In genomic region chr12:56612761-56613437, GRCm38 (mm10) we compare ENCODE assay signal across 8 mouse cellular contexts. TPM values are rescaled to one million over a fixed set of nuclear protein-coding genes. Genes with fewer than 3 reads are reported as not detected.
A peak's percentile ranks its signal among the peaks of the same experiment; 100 is the strongest.
DNase-seq lines count a peak whose midpoint lies in the region; ATAC-seq lines count a peak whose summit lies in the region.

Gene Nkx2-9, minus strand, starts transcription at chr12:56613284.

- WGBS in heart, embryonic 15.5 days = under 1% methylated on average over 40 of the region's 40 CpGs
- 1% methylated on average over 36 of the region's 40 CpGs for WGBS in embryonic facial prominence, embryonic 11.5 days
- WGBS in intestine, embryonic 14.5 days = under 1% methylated on average over 36 of the region's 40 CpGs

- H3K4me1 ChIP-seq in heart, embryonic 15.5 days (replicated peaks) = peaks cover 19% of the 10 kb centered on the region
- peaks cover 3% of the 10 kb centered on the region for H3K4me1 ChIP-seq in embryonic facial prominence, embryonic 11.5 days (ENCODE audit: control insufficient read depth, insufficient read depth, low read length)
- 0 out of 2 replicates have a peak, but pooled peaks cover 3% of the 10 kb centered on the region for H3K4me1 ChIP-seq in intestine, embryonic 14.5 days (replicated peaks; ENCODE audit: control insufficient read depth, insufficient read depth, low read length)

- H3K9ac ChIP-seq in heart, embryonic 15.5 days = no peak within 1 kb of the TSS
- no peak within 1 kb of the TSS; the same call in 1 of the 2 replicates for H3K9ac ChIP-seq in embryonic facial prominence, embryonic 11.5 days (replicated peaks; ENCODE audit: low read length)
- H3K9ac ChIP-seq in intestine, embryonic 14.5 days (ENCODE audit: low read length) = no peak within 1 kb of the TSS

- no peak for ATAC-seq in heart, embryonic 15.5 days (replicated peaks; ENCODE audit: insufficient number of reproducible peaks, insufficient read depth, low FRiP score, low read depth)
- 0 out of 2 replicates have a peak, but pooled peaks have one; percentile 30 for ATAC-seq in embryonic facial prominence, embryonic 11.5 days (replicated peaks; ENCODE audit: insufficient number of reproducible peaks, low FRiP score, low TSS enrichment, low read depth)
- ATAC-seq in intestine, embryonic 14.5 days (replicated peaks; ENCODE audit: low FRiP score, low TSS enrichment, low read depth) = no peak
- ATAC-seq in CD4-positive, CD25-positive, alpha-beta regulatory T cell, adult 4 months = no peak

- peak within 1 kb of the TSS; percentile 64 for H3K4me2 ChIP-seq in heart, embryonic 15.5 days
- H3K4me2 ChIP-seq in embryonic facial prominence, embryonic 11.5 days (ENCODE audit: low read depth, low read length) = peak within 1 kb of the TSS; percentile 52
- H3K4me2 ChIP-seq in intestine, embryonic 14.5 days (ENCODE audit: low read length) = peak within 1 kb of the TSS; percentile 52

- peak within 1 kb of the TSS; percentile 43 for H3K4me3 ChIP-seq in heart, embryonic 15.5 days
- peak within 1 kb of the TSS; percentile 33 for H3K4me3 ChIP-seq in embryonic facial prominence, embryonic 11.5 days (ENCODE audit: low read depth, low read length)
- peak within 1 kb of the TSS; percentile 29 for H3K4me3 ChIP-seq in intestine, embryonic 14.5 days (ENCODE audit: low read depth, low read length)

- H3K27me3 ChIP-seq in heart, embryonic 15.5 days = peaks cover 90% of the 10 kb centered on the region
- peaks cover 81% of the 10 kb centered on the region for H3K27me3 ChIP-seq in embryonic facial prominence, embryonic 11.5 days (ENCODE audit: control insufficient read depth, insufficient read depth, low read length)
- H3K27me3 ChIP-seq in intestine, embryonic 14.5 days (replicated peaks; ENCODE audit: control insufficient read depth, insufficient read depth, low read length) = peaks cover 92% of the 10 kb centered on the region

- no peaks in the 10 kb centered on the region for H3K9me3 ChIP-seq in heart, embryonic 15.5 days (replicated peaks)
- no peaks in the 10 kb centered on the region for H3K9me3 ChIP-seq in embryonic facial prominence, embryonic 11.5 days (replicated peaks; ENCODE audit: control insufficient read depth, low read length)
- H3K9me3 ChIP-seq in intestine, embryonic 14.5 days (ENCODE audit: control insufficient read depth, low read length) = no peaks in the 10 kb centered on the region

- intact Hi-C loops in heart, postnatal 36 days (cut with DNase I) = no loop called here

- no peaks in the 10 kb centered on the region for H3K36me3 ChIP-seq in heart, embryonic 15.5 days
- H3K36me3 ChIP-seq in embryonic facial prominence, embryonic 11.5 days (replicated peaks; ENCODE audit: control insufficient read depth, insufficient read depth, low read depth, low read length) = no peaks in the 10 kb centered on the region
- H3K36me3 ChIP-seq in intestine, embryonic 14.5 days (ENCODE audit: control insufficient read depth, insufficient read depth, low read length) = no peaks in the 10 kb centered on the region

- DNase-seq in heart, postnatal 36 days = no peak
- no peak for DNase-seq in embryonic facial prominence, embryonic 11.5 days (ENCODE audit: low spot score)
- peak; percentile 64 for DNase-seq in intestine, embryonic 14.5 days (ENCODE audit: low spot score)
- DNase-seq in neural tube, embryonic 10.5 days (ENCODE audit: extremely low spot score, low spot score) = peak; percentile 58
- no peak for DNase-seq in adrenal gland, postnatal 36 days
- no peak for DNase-seq in urinary bladder, postnatal 14 days (ENCODE audit: low spot score)

- H3K27ac ChIP-seq in heart, embryonic 15.5 days = no peak within 1 kb of the TSS
- no peak within 1 kb of the TSS for H3K27ac ChIP-seq in embryonic facial prominence, embryonic 11.5 days (replicated peaks; ENCODE audit: low read depth, low read length)
- no peak within 1 kb of the TSS for H3K27ac ChIP-seq in intestine, embryonic 14.5 days (ENCODE audit: low read depth)

RNA-seq across cellular contexts. Expression of gene Nkx2-9, which starts in this region (rescaled TPM):
- polyA plus RNA-seq in heart, embryonic 15.5 days (2015; fragmentation: Nextera tagmentation; extraction: Ambion mirVana) = 0.25 TPM in 1 of 2 replicates, not detected in the other
- under 1 TPM in 1 of 2 experiments, not detected in 1; 0.31 TPM for total RNA-seq in heart, postnatal 36 days (2021)
- polyA plus RNA-seq in embryonic facial prominence, embryonic 11.5 days (2014; fragmentation: Nextera tagmentation; extraction: Ambion mirVana) = 0.49 TPM in 1 of 2 replicates, not detected in the other
- polyA plus RNA-seq in intestine, embryonic 14.5 days (2014; fragmentation: Nextera tagmentation; extraction: Ambion mirVana) = not detected in 2 replicates
- total RNA-seq in adrenal gland, postnatal 36 days (2021) = under 1 TPM in 1 of 2 experiments, not detected in 1; 0.33 TPM
- not detected for polyA plus RNA-seq in CD4-positive, CD25-positive, alpha-beta regulatory T cell, adult 4 months (2017; shearing (Covaris generic))

Comparison
In these comparisons a context has a peak if more than half of its experiments do, and no peak if none do; other contexts are left out.
1. Peak in ATAC-seq, H3K4me3 ChIP-seq and H3K4me2 ChIP-seq in embryonic facial prominence, embryonic 11.5 days; RNA of the gene not detected or under 1 TPM.
2. Peak in DNase-seq, H3K4me3 ChIP-seq and H3K4me2 ChIP-seq in intestine, embryonic 14.5 days; RNA of the gene not detected or under 1 TPM.